Mouse (Mus musculus) right cerebral cortex, adult 18-20 months (tissue): ENCODE results near the gene Trank1.

Experiments
- DNase-seq: peaks from one replicate; pipeline ENCODE4 v3.0.0; 2022; ENCODE audit warnings: mixed read lengths

The Trank1 gene

GRCm38 (mm10) chr9:111383046-111383445, 71.5 kb downstream of the Trank1 start:
- no peak for DNase-seq

DNA sequence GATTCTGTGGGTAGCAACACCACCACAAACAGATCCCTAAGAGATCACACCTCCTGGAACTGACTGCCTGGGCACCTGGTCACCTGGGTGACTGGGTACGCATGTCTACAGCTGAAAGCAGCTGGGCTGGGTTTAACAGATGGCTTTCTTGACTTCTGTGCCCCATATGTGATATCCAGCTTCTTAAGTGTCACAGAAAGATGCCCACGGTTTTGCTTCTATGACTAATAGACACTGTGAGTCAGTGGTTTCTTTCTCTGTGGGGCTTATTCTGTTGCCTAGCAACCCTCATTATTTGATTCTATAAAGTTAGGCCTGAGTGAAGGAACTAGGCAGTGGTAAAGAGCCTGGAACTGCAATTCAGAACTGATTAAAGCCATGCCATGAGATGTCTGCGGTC, 72.2 kb downstream of the Trank1 start:
- peak; percentile 65 for DNase-seq

DNA sequence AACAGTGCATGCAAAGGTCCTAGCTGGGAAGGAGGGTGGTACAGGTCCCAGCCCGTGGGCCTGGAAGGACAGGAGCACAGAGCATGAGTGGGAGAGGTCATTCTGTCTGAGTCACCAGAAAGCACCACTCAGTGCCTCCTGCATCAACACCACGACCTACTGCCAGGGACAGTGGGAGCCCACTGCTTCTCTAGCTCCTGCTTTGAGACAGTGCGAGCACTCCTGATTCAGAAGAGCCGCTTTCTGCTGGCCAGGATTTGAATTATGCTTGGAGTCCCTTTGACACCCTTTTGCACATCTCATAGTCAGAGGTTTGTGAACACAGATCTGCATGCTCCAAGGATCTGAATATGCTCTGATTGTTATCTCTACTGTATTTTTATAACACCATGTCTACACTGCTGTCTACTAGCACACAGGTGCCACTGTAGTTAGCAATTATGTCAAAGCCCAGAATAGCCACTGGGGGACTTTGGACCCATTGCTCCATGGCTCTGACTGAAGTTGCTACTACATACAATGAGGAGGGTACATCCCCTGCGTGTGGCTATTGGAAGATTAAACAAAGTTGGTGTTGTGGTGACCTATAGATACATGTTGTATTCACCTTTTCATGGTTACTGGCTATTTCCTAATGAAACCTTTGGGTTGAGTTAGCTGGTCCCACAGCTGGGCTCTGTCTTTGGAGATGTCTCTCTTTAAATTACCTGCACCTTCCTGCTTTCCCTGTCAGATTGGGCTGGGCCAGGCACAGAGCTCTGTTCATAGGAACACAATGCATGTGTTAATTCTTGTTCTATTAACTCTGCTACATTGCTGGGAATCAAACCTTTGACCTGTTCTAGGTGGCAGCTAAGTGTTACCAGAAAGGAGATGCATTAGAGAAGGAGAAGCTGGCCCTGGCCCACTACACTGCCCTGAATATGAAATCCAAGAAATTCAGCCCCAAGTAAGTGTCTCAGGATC, 74.3 kb downstream of the Trank1 start:
- no peak for DNase-seq

DNA sequence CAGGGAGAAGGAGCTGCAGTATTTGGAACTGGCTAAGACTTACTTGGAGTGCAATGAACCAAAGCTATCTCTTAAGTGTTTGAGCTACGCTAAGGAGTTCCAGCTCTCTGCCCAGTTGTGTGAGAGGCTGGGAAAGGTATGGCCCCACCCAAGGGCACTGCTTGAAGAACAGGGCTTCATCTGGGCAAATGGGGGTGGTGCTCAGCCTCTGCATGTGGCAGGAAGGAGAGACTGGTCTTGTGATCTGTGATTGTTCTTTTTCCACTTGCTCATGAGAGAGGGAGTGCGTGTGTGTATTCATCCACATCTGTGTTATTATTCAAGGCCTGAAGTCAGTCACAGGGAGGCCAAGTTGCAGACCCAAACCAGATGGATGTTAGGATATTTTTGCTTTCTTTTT, 75.0 kb downstream of the Trank1 start:
- DNase-seq = no peak

DNA sequence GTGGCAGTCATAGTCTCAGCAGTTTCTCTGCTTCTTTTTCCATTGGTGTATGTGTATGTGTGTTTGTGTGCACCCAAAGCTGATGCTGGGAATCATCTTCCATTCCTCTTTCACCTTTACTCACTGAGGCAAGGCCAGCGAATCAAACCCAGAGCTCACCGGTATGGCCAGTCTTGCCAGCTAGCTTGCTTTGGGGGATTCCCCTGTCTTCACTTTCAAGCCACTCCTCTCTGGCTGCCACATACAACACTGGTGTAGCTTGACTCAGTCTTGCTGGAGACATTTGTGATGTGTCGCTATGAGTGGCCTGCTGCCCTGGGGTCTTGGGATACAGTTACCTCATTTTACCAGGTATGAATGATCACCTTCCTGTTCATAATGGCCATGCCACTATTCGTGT, 76.0 kb downstream of the Trank1 start:
- DNase-seq = no peak

DNA sequence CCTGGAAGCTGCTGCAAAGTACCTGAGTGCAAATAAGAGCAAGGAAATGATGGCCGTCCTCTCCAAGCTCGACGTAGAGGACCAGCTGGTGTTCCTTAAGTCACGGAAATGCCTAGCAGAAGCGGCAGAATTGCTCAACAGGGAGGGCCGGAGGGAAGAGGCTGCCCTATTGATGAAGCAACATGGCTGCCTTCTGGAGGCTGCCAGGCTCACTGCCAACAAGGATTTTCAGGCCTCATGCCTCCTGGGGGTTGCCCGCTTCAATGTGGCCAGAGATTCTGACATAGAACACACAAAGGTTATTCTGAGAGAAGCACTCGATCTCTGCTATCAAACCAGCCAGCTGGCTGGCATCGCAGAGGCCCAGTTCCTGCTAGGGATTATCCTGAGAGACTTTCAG, 78.5 kb downstream of the Trank1 start:
- no peak for DNase-seq

GRCm38 (mm10) chr9:111391036-111391435, 79.5 kb downstream of the Trank1 start:
- DNase-seq = no peak

- DNase-seq = no peak
These were observed 80.4 kb downstream of the Trank1 start for GRCm38 (mm10) chr9:111391926-111392442.

DNA sequence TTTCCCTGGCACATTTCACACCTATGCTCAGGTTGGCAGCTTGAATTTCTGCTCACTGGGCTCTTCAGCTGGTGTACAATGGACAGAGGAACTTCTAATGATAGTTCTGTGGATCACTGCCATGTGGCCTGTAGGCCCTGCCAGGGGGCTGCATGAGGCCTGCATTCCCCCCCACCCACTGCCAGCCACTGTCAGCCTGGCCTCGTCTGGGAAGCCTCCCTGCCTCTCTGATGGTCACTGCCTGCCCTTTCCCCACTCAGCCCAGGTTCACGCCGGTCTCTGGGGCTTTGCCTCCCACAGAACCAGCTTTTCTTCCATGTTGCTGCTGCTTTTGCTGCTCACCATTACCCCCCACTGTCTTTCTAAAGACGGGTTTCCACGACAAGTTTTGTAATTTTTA, 83.7 kb downstream of the Trank1 start:
- no peak for DNase-seq

DNA sequence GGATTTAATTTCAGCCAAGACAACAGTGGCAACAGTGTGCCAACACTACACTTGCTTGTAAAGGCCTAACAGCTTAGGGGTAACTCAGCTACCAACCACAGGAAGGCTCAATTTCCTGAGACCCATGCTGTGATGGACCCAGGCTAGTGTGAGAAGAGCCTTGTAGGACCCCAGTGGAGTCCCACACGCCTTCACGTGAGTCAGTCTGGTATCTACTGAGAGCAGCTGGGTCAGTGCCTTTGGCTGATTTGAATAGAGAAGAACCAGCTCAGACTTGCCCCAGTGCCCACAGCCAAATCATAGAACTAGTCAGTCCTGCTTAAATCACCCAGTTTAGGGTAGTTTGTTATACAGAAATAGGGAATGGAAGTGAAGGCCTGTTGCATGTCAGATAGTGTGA, 86.5 kb downstream of the Trank1 start:
- DNase-seq = no peak

- DNase-seq = peak; percentile 46
These were observed 88.5 kb downstream of the Trank1 start for GRCm38 (mm10) chr9:111400089-111400488.

GRCm38 (mm10) chr9:111403159-111403558, 91.6 kb downstream of the Trank1 start:
- DNase-seq = no peak

DNA sequence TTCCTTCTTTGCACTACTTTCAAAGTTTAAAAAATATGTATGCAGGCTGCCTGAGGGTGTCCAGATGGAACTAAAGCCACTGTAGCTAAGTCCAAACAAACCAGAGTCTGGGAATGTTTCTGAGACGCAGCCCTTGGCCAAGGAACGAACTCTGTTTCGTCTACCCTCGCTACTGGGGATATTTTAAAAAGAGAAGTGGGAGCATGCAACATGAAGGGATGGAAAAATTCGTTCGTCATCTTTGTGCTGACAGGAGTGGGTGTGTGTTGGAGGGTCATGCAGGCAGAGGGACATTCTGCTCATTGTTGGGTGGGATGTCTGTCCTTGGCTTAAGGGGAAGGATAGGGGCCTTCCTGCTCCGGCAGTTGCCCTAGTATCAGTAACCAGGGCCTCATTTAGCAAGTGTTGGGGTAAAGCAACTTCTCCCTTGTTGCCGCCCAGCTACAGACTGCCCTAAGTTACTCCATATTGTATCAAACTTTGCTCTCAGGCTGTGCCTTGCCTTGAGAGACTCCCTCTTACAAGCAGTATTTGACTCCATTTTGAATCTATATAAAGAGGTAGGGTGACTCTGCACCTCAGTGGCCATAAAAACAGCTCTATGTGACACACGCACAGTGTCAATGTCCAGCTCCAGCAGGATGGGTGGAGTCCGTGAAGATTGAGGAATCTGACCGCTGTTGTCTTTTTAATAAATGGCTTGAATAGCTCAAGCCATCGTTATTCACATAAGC, 93.0 kb downstream of the Trank1 start:
- DNase-seq = no peak

GRCm38 (mm10) chr9:111405080-111405428, 93.5 kb downstream of the Trank1 start:
- DNase-seq = no peak

DNA sequence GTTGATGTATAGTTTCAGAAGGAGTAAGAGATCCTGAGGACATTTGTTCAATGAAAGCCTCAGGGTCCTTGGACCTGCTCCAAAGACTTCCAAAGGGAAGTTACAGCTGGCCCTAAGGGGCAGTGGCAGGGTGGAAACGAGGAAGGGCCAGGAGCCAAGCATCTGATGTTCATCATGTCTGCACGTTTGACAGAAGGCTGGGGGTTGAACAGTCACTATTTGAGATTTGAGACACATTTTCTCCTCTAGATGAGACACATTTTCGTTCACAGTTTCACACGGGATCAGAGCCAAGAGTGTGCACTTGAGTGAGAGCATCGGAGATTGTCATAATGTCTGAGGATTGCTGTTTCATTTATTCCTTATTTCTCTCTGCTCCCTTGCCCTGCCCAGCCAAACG, 96.5 kb downstream of the Trank1 start:
- peak; percentile 53 for DNase-seq

DNA sequence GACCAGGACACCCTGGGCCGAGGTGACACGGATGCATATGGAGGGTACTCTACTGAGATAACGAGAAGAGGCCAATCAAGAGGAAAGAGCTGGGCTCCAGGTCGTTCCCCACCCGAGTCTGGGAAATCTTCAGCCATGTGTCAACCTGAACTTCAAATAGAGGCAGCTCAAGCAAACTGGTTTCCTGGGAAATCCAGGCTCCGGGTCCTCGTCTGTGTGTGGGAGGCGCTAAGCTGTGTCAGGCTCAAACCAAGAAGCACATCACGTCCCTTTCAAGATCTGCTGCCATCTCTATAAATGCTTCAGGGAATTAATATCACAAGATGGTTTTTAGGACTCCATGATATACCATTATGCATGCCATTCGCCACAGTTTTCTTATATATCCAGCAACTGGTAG, 96.9 kb downstream of the Trank1 start:
- DNase-seq = peak; percentile 70

DNA sequence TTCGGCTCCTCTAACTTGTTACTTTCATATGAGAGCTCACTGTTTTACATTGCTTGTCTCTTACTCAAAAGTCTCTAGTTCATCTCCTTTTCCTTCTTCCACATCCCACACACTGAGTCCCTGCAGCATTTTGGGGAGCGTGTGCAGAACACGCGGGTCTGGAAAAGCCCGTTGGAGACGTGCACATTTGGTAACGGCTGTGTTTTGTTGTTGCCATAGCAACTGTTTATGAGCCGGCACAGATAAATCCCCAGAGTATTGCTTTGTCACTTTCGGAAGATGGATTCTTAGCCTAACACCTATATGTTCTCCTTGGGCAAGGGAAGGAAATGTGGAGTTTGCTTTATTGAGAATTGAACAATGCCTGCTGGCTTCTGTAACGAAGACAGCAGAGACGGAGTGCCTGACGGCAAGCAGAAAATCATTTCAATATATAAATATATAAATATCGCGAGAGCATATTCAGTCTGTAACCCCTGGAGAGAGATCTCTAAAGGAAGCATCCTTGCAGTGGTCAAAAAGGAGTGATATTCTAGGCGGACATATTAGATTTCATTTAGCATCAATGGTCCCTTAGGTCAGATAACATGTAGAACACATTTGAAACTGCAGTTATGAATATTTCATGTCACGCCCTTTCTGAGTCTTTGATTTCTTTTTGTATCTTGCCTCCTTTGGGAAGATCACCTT, 101.1 kb downstream of the Trank1 start:
- peak; percentile 80 for DNase-seq

DNA sequence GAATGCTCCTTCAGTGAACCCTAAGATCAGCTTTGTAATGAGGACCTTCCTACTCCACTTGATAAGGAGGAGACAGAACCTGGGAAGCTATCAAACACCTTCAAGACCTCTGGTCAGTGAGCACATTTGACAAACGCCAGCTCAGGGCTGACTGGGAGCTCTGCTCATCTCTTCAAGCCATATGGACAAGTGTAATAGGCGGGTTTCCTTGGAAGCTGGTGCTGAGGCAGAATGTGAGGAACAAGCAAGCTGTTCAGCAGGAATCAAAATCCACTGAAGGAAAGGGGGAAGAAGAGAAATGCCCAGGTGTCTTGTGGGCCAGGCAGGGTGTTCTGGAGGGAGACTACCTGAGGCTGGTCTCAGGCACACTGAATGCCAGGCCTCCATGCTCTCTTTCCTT, 110.3 kb downstream of the Trank1 start:
- no peak for DNase-seq

GRCm38 (mm10) chr9:111422567-111422966, 111.0 kb downstream of the Trank1 start:
- DNase-seq = no peak

DNA sequence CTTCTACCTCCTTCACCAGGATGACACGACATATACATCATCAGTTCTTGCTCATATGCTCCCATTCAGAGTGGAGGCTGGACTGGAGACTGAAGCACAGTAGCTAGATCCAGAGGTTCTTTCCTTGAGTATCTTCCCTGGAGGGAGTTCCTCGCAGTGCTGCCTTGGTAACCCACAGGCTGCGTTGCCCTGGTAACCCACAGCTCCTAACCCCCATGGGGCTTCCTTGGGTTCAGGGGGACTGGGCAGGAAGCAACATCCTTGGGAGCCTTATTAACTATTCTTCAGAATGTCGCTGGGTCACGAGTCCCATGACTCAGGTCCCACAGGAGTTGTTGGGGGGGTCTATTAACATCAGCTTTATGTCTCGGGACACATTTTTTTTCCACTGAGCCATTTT, 113.6 kb downstream of the Trank1 start:
- no peak for DNase-seq

DNA sequence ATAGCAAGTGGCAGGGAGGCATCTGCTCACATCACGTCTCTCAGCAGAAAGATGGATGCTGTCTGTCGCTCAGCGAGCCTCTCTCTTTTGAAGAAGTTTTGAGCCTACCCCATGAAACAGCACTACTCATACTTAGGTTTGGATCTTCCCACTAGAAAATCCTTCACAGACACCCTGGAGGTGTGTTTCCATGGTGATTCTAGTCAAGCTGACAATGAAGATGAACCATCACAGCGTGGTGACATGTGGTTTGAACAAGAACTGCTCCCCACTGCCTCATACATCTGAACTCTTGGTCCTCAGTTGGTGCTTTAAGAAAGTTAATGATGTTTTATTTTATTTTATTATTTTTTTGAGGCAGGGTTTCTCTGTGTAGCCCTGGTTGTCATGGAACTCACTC, 114.4 kb downstream of the Trank1 start:
- no peak for DNase-seq

GRCm38 (mm10) chr9:111427891-111428555, 116.5 kb downstream of the Trank1 start:
- no peak for DNase-seq
